Mouse (Mus musculus) liver, postnatal 0 days (tissue): Measurements from ENCODE around the gene Paqr7.

Experiments used
- CTCF ChIP-seq: sonication (generic); IDR thresholded peaks from 2 replicates; pipeline ENCODE4 v1.5.1; 2016; ENCODE audit warnings: antibody characterized with exemption, low read depth
- EP300 ChIP-seq: IDR thresholded peaks from 2 replicates; pipeline ENCODE4 v1.6.1; 2016; ENCODE audit warnings: antibody characterized with exemption, low read depth, mild to moderate bottlenecking

DNA sequence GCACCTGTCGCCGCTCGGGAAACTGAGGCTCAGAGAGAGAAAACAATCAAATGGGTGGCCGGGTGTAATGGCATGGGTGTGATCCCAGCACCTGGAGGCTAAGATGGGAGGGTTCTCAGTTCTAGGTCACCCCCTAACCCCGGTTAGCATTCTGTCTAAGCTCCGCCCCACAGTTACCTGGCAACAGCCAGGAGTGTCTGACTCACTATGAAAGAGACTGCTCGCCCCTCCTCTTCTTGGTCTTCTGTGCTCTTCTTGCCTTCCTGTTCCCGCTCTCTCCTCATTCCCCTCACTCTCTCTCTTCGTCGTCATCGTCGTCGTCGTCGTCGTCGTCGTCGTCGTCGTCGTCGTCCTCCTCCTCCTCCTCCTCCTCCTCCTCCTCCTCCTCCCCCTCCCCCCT lies 48.5 kb upstream of the Paqr7 start:
- TF ChIP-seq CTCF (no peak), EP300 (no peak)
